8 mouse cellular contexts compared by ENCODE assay signal in genomic region chr15:52967801-52968235, GRCm38 (mm10).
DNase-seq lines count a peak whose midpoint lies in the region; ATAC-seq and TF ChIP-seq lines count a peak whose summit lies in the region.

No protein-coding gene starts in this region.

- H3K27me3 ChIP-seq in limb, embryonic 11.5 days (ENCODE audit: control insufficient read depth, insufficient read depth, low read length): no peaks in the 10 kb centered on the region
- no peaks in the 10 kb centered on the region for H3K27me3 ChIP-seq in limb, embryonic 10.5 days (ENCODE audit: low read depth, poor library complexity, severe bottlenecking)
- H3K27me3 ChIP-seq in kidney, postnatal 0 days (ENCODE audit: insufficient read depth, low read length): no peaks in the 10 kb centered on the region
- H3K27me3 ChIP-seq in forebrain, embryonic 15.5 days: no peaks in the 10 kb centered on the region

- H3K9me3 ChIP-seq in limb, embryonic 11.5 days (ENCODE audit: control insufficient read depth, low read length): no peaks in the 10 kb centered on the region
- no peaks in the 10 kb centered on the region for H3K9me3 ChIP-seq in limb, embryonic 10.5 days (replicated peaks)
- H3K9me3 ChIP-seq in kidney, postnatal 0 days (replicated peaks; ENCODE audit: low read length): no peaks in the 10 kb centered on the region
- H3K9me3 ChIP-seq in forebrain, embryonic 15.5 days: no peaks in the 10 kb centered on the region

- H3K4me3 ChIP-seq in limb, embryonic 11.5 days (ENCODE audit: low read depth, low read length): no peak overlapping the region
- no peak overlapping the region for H3K4me3 ChIP-seq in limb, embryonic 10.5 days
- H3K4me3 ChIP-seq in kidney, postnatal 0 days (replicated peaks; ENCODE audit: low read depth, low read length): no peak overlapping the region
- H3K4me3 ChIP-seq in forebrain, embryonic 15.5 days: no peak overlapping the region

- 2% methylated on average over 4 of the region's 4 CpGs for WGBS in limb, embryonic 11.5 days
- 5% methylated on average over 4 of the region's 4 CpGs for WGBS in limb, embryonic 10.5 days
- WGBS in kidney, postnatal 0 days: 7% methylated on average over 4 of the region's 4 CpGs
- WGBS in forebrain, embryonic 15.5 days: 15% methylated on average over 4 of the region's 4 CpGs

- H3K27ac ChIP-seq in limb, embryonic 11.5 days (replicated peaks; ENCODE audit: low read depth, low read length): no peak overlapping the region
- no peak overlapping the region for H3K27ac ChIP-seq in limb, embryonic 10.5 days
- no peak overlapping the region for H3K27ac ChIP-seq in kidney, postnatal 0 days
- no peak overlapping the region for H3K27ac ChIP-seq in forebrain, embryonic 15.5 days (replicated peaks)

- peak; percentile 23 for DNase-seq in limb, embryonic 11.5 days (ENCODE audit: low spot score)
- DNase-seq in limb, embryonic 10.5 days (ENCODE audit: low spot score): no peak
- peak; percentile 60 for DNase-seq in gastrocnemius, postnatal 25 days
- peak; percentile 75 for DNase-seq in kidney, postnatal 0 days (ENCODE audit: low spot score)
- DNase-seq in ovary, postnatal 10 days (ENCODE audit: low spot score): peak; percentile 2
- DNase-seq in cerebellum, postnatal 25 days: no peak
- DNase-seq in right cerebral cortex, postnatal 10 days (ENCODE audit: low spot score in 2 of 2): no peak

- H3K4me1 ChIP-seq in limb, embryonic 11.5 days (ENCODE audit: control insufficient read depth, insufficient read depth, low read length): no peaks in the 10 kb centered on the region
- H3K4me1 ChIP-seq in limb, embryonic 10.5 days: peaks cover 6% of the 10 kb centered on the region
- H3K4me1 ChIP-seq in kidney, postnatal 0 days (replicated peaks; ENCODE audit: insufficient read depth, low read length): no peaks in the 10 kb centered on the region
- H3K4me1 ChIP-seq in forebrain, embryonic 15.5 days: no peaks in the 10 kb centered on the region

- no peak for ATAC-seq in limb, embryonic 11.5 days (ENCODE audit: insufficient number of reproducible peaks, low FRiP score, low TSS enrichment, low read depth)
- ATAC-seq in kidney, postnatal 0 days (replicated peaks; ENCODE audit: low FRiP score, low read depth): peak; percentile 57
- ATAC-seq in forebrain, embryonic 15.5 days (replicated peaks): no peak

- no peak overlapping the region for H3K4me2 ChIP-seq in limb, embryonic 11.5 days (ENCODE audit: low read depth, severe bottlenecking)
- H3K4me2 ChIP-seq in kidney, postnatal 0 days (ENCODE audit: low read length): no peak overlapping the region
- H3K4me2 ChIP-seq in forebrain, embryonic 15.5 days (replicated peaks): no peak overlapping the region

- no peak for TF ChIP-seq CTCF in kidney, postnatal 0 days (IDR thresholded peaks at IDR 0.05; ENCODE audit: low read depth)

- H3K9ac ChIP-seq in limb, embryonic 11.5 days (ENCODE audit: low read length): no peak overlapping the region
- no peak overlapping the region for H3K9ac ChIP-seq in kidney, postnatal 0 days (ENCODE audit: low read depth, low read length)
- H3K9ac ChIP-seq in forebrain, embryonic 15.5 days (replicated peaks): no peak overlapping the region

- H3K36me3 ChIP-seq in limb, embryonic 11.5 days (ENCODE audit: control insufficient read depth, insufficient read depth, low read length): no peaks in the 10 kb centered on the region
- no peaks in the 10 kb centered on the region for H3K36me3 ChIP-seq in limb, embryonic 10.5 days
- H3K36me3 ChIP-seq in kidney, postnatal 0 days (ENCODE audit: insufficient read depth, low read length): no peaks in the 10 kb centered on the region
- no peaks in the 10 kb centered on the region for H3K36me3 ChIP-seq in forebrain, embryonic 15.5 days

Comparison
In these comparisons a context has a peak if more than half of its experiments do, and no peak if none do; other contexts are left out.
1. DNase-seq: peak in limb, embryonic 11.5 days (single experiment), gastrocnemius, postnatal 25 days (single experiment), kidney, postnatal 0 days (single experiment) and ovary, postnatal 10 days (single experiment); none in limb, embryonic 10.5 days (single experiment), cerebellum, postnatal 25 days (0 of 2) and right cerebral cortex, postnatal 10 days (0 of 2).